Mouse (Mus musculus) liver, adult 2 months (tissue): ENCODE data around the gene Cxcr5. TPM values are rescaled to one million over a fixed set of nuclear protein-coding genes. Genes with fewer than 3 reads are reported as not detected.
"Not testable (repeated sequence)": the region's sequence is repeated elsewhere in the genome, so short reads cannot be mapped to it uniquely, and the experiment has no call there.

ENCODE experiments used
- DNase-seq: peaks from one replicate; pipeline ENCODE4 v3.0.0-alpha.2; 2011; ENCODE audit warnings: low read depth, low spot score; ENCODE audit errors: extremely low read depth
- H3K27ac ChIP-seq: fragments of 200-500 bp; replicated peaks from 2 replicates; pipeline ENCODE4 v1.5.1; 2012; ENCODE audit warnings: low read depth, mild to moderate bottlenecking, control low read depth, inconsistent platforms, low read length; ENCODE audit not compliant: insufficient read depth
- H3K27me3 ChIP-seq: fragments of 200-500 bp; 2 replicates; pipeline ENCODE4 v1.6.1; 2012; ENCODE audit warnings: mild to moderate bottlenecking, moderate library complexity, low read length, inconsistent platforms; ENCODE audit not compliant: control insufficient read depth, insufficient read depth
- H3K36me3 ChIP-seq: fragments of 200-500 bp; 2 replicates; pipeline ENCODE4 v1.6.1; 2012; ENCODE audit warnings: low read length, inconsistent platforms; ENCODE audit not compliant: control insufficient read depth, insufficient read depth
- H3K4me1 ChIP-seq: fragments of 200-500 bp; 2 replicates; pipeline ENCODE4 v1.6.1; 2011; ENCODE audit warnings: low read length; ENCODE audit not compliant: control insufficient read depth, insufficient read depth
- H3K4me3 ChIP-seq: fragments of 200-500 bp; 2 replicates; pipeline ENCODE4 v1.5.1; 2011; ENCODE audit warnings: low read depth, mild to moderate bottlenecking, control low read depth, low read length, moderate library complexity; ENCODE audit not compliant: insufficient read depth
- H3K79me2 ChIP-seq: fragments of 200-500 bp; 2 replicates; pipeline ENCODE4 v1.6.1; 2012; ENCODE audit warnings: inconsistent platforms, mild to moderate bottlenecking, low read length, moderate library complexity; ENCODE audit not compliant: control insufficient read depth, insufficient read depth
- H3K9ac ChIP-seq: fragments of 200-500 bp; 2 replicates; pipeline ENCODE4 v1.6.1; 2012; ENCODE audit warnings: low read depth, mild to moderate bottlenecking, control low read depth, inconsistent platforms, low read length
- CTCF ChIP-seq: fragments of 200-500 bp; IDR thresholded peaks from 2 replicates; pipeline ENCODE4 v1.5.1; 2011; ENCODE audit warnings: low read depth, low read length, control low read depth
- POLR2A ChIP-seq: fragments of 200-500 bp; IDR thresholded peaks from 2 replicates; pipeline ENCODE4 v1.6.1; 2011; ENCODE audit warnings: low read length, control low read depth; ENCODE audit not compliant: insufficient read depth; ENCODE audit errors: extremely low read depth
- WGBS: fragments of 180-500 bp; shearing (Covaris S2); methylation state at CpG from one replicate; pipeline ENCODE4 v1.1.7; 2018; 5-methylcytosine and 5-hydroxymethylcytosine counted together
- polyA plus RNA-seq: library from polyadenylated mRNA; depleted of rRNA; stranded (reverse); fragments of >200 nt; gene quantifications from 2 replicates; pipeline ENCODE4 v1.2.3, GENCODE M21; 2012
- total RNA-seq: library from RNA; depleted of rRNA; stranded (reverse); fragments of >200 nt; gene quantifications from 2 replicates; pipeline ENCODE4 v1.2.3, GENCODE M21; 2014

Gene Cxcr5
- total and polyA plus RNA-seq, 2 experiments = 0.18 to 1.4 TPM

DNA sequence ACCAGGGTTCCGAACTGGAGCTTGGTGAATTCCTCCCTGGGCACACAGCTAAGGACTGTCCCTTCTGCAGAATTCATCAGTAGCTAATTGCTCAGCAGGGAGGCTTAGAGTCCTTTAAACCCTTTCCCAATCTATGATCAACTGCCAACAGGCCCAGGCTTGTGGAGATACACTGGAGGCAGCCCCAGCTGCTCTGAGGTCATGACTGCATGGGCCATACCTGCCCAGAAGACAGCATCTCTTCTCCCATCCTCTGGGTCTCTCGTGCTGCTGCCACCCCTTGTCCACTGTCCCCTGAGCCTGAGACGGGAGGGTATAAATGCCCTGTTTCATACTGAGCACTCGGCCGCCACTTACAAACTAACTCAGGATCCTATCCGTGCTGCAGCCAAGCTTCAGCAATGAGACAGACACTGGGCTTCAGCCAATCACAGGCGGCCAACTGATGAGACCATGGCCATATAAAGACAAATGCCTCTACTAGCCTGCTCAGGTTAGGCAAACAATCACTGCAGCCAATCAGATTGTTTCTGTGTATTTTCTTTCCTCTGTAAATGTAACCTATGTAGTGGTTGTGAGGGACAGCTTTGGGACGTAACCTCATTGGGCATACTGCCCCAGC is 25.1 kb upstream of the Cxcr5 start:
- H3K9ac ChIP-seq = no peak overlapping the region
- no peaks in the 10 kb centered on the region for H3K27me3 ChIP-seq
- TF ChIP-seq CTCF = no peak
- no peak for DNase-seq
- no peak overlapping the region for H3K27ac ChIP-seq
- no peaks in the 10 kb centered on the region for H3K79me2 ChIP-seq
- H3K36me3 ChIP-seq = no peaks in the 10 kb centered on the region
- H3K4me3 ChIP-seq = no peak overlapping the region
- 82% methylated on average over 8 of the region's 8 CpGs for WGBS
- H3K4me1 ChIP-seq = peaks cover 2% of the 10 kb centered on the region

DNA sequence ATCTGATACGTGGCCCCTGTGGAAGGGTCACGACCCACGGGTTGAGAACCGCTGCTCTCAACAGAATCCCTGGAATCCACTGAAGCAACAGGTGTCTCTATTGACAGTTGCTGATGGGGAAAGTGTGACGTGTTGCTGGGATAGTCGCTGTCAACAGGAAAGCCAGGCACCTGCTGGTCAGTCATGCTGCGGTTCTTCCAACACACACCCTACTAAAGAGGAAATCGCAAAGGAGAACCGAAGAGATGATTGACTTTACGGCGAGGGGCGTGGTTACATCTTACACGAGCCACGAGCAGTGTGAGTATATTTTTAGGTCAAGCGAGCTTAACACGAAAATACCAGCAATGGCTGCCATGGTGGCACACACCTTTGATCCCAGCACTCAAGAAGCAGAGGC is 20.7 kb upstream of the Cxcr5 start:
- Histone ChIP-seq H3K36me3 (no peaks in the 10 kb centered on the region), H3K4me3 (no peak overlapping the region), H3K4me1 (no peaks in the 10 kb centered on the region), H3K9ac (no peak overlapping the region), H3K79me2 (no peaks in the 10 kb centered on the region), H3K27ac (no peak overlapping the region), H3K27me3 (no peaks in the 10 kb centered on the region)
- 87% methylated on average over 16 of the region's 16 CpGs for WGBS
- DNase-seq = peak; percentile 24
- no peak for TF ChIP-seq POLR2A
- TF ChIP-seq CTCF = no peak

DNA sequence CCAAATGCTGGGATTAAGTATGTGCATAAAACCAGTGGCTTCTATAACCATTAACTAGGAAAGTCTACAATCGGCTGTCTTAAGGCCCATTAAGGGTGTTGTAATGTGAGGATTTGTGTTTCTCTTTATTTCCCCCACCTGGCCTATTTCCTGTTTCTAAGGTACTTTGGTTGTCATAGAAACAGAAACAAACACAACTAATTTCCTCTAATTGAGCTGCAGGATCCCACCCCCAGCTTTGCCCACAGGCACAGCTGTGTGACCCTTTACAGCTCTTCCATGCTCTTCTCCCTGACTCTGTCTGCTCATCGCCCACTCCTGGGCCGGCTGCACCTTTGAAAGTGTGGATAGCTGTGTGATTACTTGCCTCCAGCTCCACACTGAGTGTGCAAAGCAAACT is 19.7 kb upstream of the Cxcr5 start:
- Histone ChIP-seq H3K4me3 (no peak overlapping the region), H3K79me2 (no peaks in the 10 kb centered on the region), H3K27ac (no peak overlapping the region), H3K4me1 (no peaks in the 10 kb centered on the region), H3K9ac (no peak overlapping the region), H3K27me3 (no peaks in the 10 kb centered on the region), H3K36me3 (no peaks in the 10 kb centered on the region)
- WGBS = 63% methylated on average over 3 of the region's 3 CpGs
- TF ChIP-seq CTCF = no peak
- no peak for TF ChIP-seq POLR2A
- DNase-seq = no peak

DNA sequence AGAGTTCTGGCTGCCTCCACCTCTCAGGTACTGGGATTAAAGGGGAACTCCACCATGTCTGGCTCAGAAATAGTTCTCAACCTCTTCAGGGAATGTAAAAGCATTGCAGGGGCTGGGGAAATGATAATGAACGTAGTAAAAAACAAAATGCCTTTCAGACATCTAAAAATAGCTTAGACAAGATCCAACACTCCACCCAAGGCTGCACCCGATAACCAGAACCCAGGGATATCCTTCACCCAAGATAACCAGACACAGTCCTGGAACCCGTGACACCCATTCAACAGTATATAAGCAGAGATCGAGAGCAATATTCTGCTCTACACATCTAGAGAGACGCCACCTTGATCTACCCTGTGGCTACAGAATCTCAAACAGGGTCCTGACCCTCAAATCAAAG is 18.4 kb upstream of the Cxcr5 start:
- Histone ChIP-seq H3K79me2 (no peaks in the 10 kb centered on the region), H3K36me3 (no peaks in the 10 kb centered on the region), H3K27me3 (no peaks in the 10 kb centered on the region), H3K4me1 (no peaks in the 10 kb centered on the region), H3K27ac (no peak overlapping the region), H3K9ac (no peak overlapping the region), H3K4me3 (no peak overlapping the region)
- 91% methylated on average over 5 of the region's 5 CpGs for WGBS
- no peak for DNase-seq
- TF ChIP-seq CTCF = no peak
- no peak for TF ChIP-seq POLR2A

DNA sequence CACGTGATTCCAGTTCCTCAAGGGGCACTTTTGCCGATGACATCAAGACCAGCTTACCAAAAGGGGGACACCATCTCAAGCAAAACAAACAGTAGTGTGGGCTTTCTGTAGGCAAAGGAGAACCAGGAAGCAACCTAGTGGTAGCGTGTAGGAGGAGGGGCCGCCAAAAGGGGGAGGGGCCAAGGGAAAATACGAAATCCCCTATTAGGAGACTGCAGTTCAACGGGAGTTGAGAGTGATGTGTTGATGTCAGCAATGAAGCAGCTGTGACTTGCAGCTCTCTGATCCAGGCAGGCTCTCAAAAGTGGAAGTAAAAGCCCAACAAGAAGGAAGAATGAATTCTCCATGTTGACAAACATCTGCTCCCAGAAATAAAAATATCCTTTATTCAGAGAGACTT is 17.7 kb upstream of the Cxcr5 start:
- TF ChIP-seq POLR2A (no peak), CTCF (no peak)
- H3K36me3 ChIP-seq = no peaks in the 10 kb centered on the region
- H3K27me3 ChIP-seq = no peaks in the 10 kb centered on the region
- 41% methylated on average over 6 of the region's 6 CpGs for WGBS
- no peaks in the 10 kb centered on the region for H3K4me1 ChIP-seq
- H3K79me2 ChIP-seq = no peaks in the 10 kb centered on the region
- no peak overlapping the region; the same call in 1 of the 2 replicates for H3K27ac ChIP-seq
- peak; percentile 28 for DNase-seq
- no peak overlapping the region for H3K4me3 ChIP-seq
- no peak overlapping the region for H3K9ac ChIP-seq

DNA sequence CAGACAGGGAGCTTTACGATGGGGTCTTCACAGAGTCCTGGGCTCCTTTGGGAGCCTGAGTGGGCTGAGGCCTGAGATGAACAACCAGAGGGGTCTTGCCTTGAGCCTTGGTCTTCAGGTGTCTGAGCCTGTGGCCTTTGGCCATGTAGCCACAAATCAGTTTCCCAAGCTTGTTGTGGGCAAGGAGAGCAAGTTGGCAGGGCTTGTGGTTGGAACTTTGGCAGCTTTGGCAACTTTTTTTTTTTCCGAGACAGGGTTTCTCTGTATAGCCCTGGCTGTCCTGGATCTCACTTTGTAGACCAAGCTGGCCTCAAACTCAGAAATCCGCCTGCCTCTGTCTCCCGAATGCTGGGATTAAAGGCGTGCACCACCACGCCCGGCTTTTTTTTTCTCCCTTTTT is 14.4 kb upstream of the Cxcr5 start:
- not testable (repeated sequence) for H3K27me3 ChIP-seq
- 90% methylated on average over 7 of the region's 7 CpGs for WGBS

More for the DNA sequence above, 14.4 kb upstream of the Cxcr5 start:
- H3K79me2 ChIP-seq, H3K9ac ChIP-seq, DNase-seq, H3K4me1 ChIP-seq, H3K36me3 ChIP-seq, H3K27ac ChIP-seq, H3K4me3 ChIP-seq: not testable (repeated sequence)
